10 mouse cellular contexts compared by ENCODE assay signal in genomic region chr13:92613094-92613493, GRCm38 (mm10). TPM values are rescaled to one million over a fixed set of nuclear protein-coding genes. Genes with fewer than 3 reads are reported as not detected.
A peak's percentile ranks its signal among the peaks of the same experiment; 100 is the strongest.
DNase-seq lines count a peak whose midpoint lies in the region; ATAC-seq and TF ChIP-seq lines count a peak whose summit lies in the region.
"Had no signal": no experiment of that assay in that cellular context is flagged by ENCODE, and none has a peak within 500 bp of the region (broad histone marks: within the 10 kb centered on the region; RNA-seq: fewer than 3 reads in every experiment).

No protein-coding gene starts in this region.

- DNase-seq in heart, postnatal 14 days, result no peak
- DNase-seq in urinary bladder, postnatal 36 days (ENCODE audit: low spot score in 2 of 2), result peak; percentile 54 to 55
- no peak for DNase-seq in urinary bladder, adult 2 months (ENCODE audit: low spot score)
- DNase-seq in stomach, postnatal 0 days (ENCODE audit: low spot score), result peak; percentile 60
- no peak for DNase-seq in cerebellum, postnatal 14 days
- no peak for DNase-seq in kidney, adult 9 months

- H3K27me3 ChIP-seq in heart, embryonic 13.5 days (replicated peaks), result no peaks in the 10 kb centered on the region
- H3K27me3 ChIP-seq in liver, embryonic 15.5 days, result no peaks in the 10 kb centered on the region
- H3K27me3 ChIP-seq in stomach, postnatal 0 days (ENCODE audit: control insufficient read depth, insufficient read depth, low read length), result no peaks in the 10 kb centered on the region
- H3K27me3 ChIP-seq: heart, embryonic 15.5 days had no signal

- no peak for TF ChIP-seq EP300 in stomach, postnatal 0 days (optimal IDR thresholded peaks at IDR 0.05)

- 70% methylated on average over 5 of the region's 5 CpGs for WGBS in heart, embryonic 13.5 days
- 71% methylated on average over 5 of the region's 5 CpGs for WGBS in liver, embryonic 15.5 days (ENCODE audit: insufficient replicate concordance)
- WGBS in stomach, postnatal 0 days, result 50% methylated on average over 5 of the region's 5 CpGs

- peak overlapping the region; percentile 89; the same call in 1 of the 2 replicates for H3K4me3 ChIP-seq in heart, embryonic 13.5 days
- peak overlapping the region; percentile 95 for H3K4me3 ChIP-seq in liver, embryonic 15.5 days (replicated peaks)
- no peak overlapping the region for H3K4me3 ChIP-seq in stomach, postnatal 0 days (ENCODE audit: low read depth, low read length)
- H3K4me3 ChIP-seq: heart, embryonic 15.5 days had no signal

- intact Hi-C loops in heart, postnatal 14 days (cut with DNase I), result loop anchor here (5.0 kb wide), 2 partner anchors 59 to 89 kb away; no protein-coding TSS in a partner anchor

- peaks cover 33% of the 10 kb centered on the region for H3K4me1 ChIP-seq in heart, embryonic 13.5 days
- peaks cover 53% of the 10 kb centered on the region for H3K4me1 ChIP-seq in liver, embryonic 15.5 days (replicated peaks)
- H3K4me1 ChIP-seq in stomach, postnatal 0 days (replicated peaks; ENCODE audit: control insufficient read depth, insufficient read depth), result peaks cover 2% of the 10 kb centered on the region; the same call in 1 of the 2 replicates

- peak overlapping the region; percentile 95 for H3K4me2 ChIP-seq in heart, embryonic 13.5 days
- H3K4me2 ChIP-seq in liver, embryonic 15.5 days, result peak overlapping the region; percentile 97
- H3K4me2 ChIP-seq in stomach, postnatal 0 days (replicated peaks; ENCODE audit: low read depth), result peak overlapping the region; percentile 94
- H3K4me2 ChIP-seq: heart, embryonic 15.5 days had no signal

- no peak overlapping the region for H3K27ac ChIP-seq in heart, embryonic 13.5 days (replicated peaks)
- peak overlapping the region; percentile 35 for H3K27ac ChIP-seq in liver, embryonic 15.5 days (replicated peaks)
- peak overlapping the region; percentile 75 for H3K27ac ChIP-seq in stomach, postnatal 0 days (replicated peaks)
- H3K27ac ChIP-seq: heart, embryonic 15.5 days had no signal

- H3K36me3 ChIP-seq in heart, embryonic 13.5 days, result no peaks in the 10 kb centered on the region
- peaks cover 20% of the 10 kb centered on the region for H3K36me3 ChIP-seq in liver, embryonic 15.5 days (replicated peaks)
- H3K36me3 ChIP-seq in stomach, postnatal 0 days (ENCODE audit: control insufficient read depth, insufficient read depth, low read length), result no peaks in the 10 kb centered on the region
- H3K36me3 ChIP-seq: heart, embryonic 15.5 days had no signal

- no peak for TF ChIP-seq CTCF in stomach, postnatal 0 days (IDR thresholded peaks at IDR 0.05; ENCODE audit: low read depth)

- no peak for ATAC-seq in heart, embryonic 13.5 days (ENCODE audit: extremely low read depth, insufficient number of reproducible peaks, low FRiP score, low TSS enrichment)
- no peak for ATAC-seq in liver, embryonic 15.5 days (ENCODE audit: insufficient read depth)
- ATAC-seq in stomach, postnatal 0 days (ENCODE audit: low FRiP score, low TSS enrichment), result peak; percentile 70

- no peaks in the 10 kb centered on the region for H3K9me3 ChIP-seq in heart, embryonic 13.5 days
- no peaks in the 10 kb centered on the region for H3K9me3 ChIP-seq in liver, embryonic 15.5 days (replicated peaks)
- H3K9me3 ChIP-seq in stomach, postnatal 0 days (ENCODE audit: control insufficient read depth, low read length), result no peaks in the 10 kb centered on the region
- H3K9me3 ChIP-seq: heart, embryonic 15.5 days had no signal

- no peak overlapping the region for H3K9ac ChIP-seq in heart, embryonic 13.5 days
- H3K9ac ChIP-seq in liver, embryonic 15.5 days, result peak overlapping the region; percentile 87; the same call in 1 of the 2 replicates
- no peak overlapping the region for H3K9ac ChIP-seq in stomach, postnatal 0 days (ENCODE audit: low read length)
- H3K9ac ChIP-seq: heart, embryonic 15.5 days had no signal

RNA-seq across cellular contexts. Expression of gene Serinc5, which starts 2.2 kb away (rescaled TPM):
- polyA plus RNA-seq in heart, embryonic 13.5 days (2015; fragmentation: Nextera tagmentation; extraction: Ambion mirVana), result 9.4 and 10.4 TPM in 2 replicates
- 10 to 100 TPM; 27.2 to 28.4 TPM for total RNA-seq in heart, postnatal 14 days (2021)
- 41.7 and 44.6 TPM in 2 replicates for polyA plus RNA-seq in urinary bladder, adult 2 months (2012; rRNA removed)
- 17.3 and 20.1 TPM in 2 replicates for polyA plus RNA-seq in liver, embryonic 15.5 days (2015; fragmentation: Nextera tagmentation; extraction: Ambion mirVana)
- polyA plus RNA-seq in stomach, postnatal 0 days (2015; fragmentation: Nextera tagmentation; extraction: Ambion mirVana), result 14.5 and 16.0 TPM in 2 replicates

RNA-seq across cellular contexts. Expression of gene Spz1, which starts 37.1 kb away (rescaled TPM):
- polyA plus RNA-seq in heart, embryonic 13.5 days (2015; fragmentation: Nextera tagmentation; extraction: Ambion mirVana), result not detected in 2 replicates
- not detected for total RNA-seq in heart, postnatal 14 days (2021)
- not detected in 2 replicates for polyA plus RNA-seq in urinary bladder, adult 2 months (2012; rRNA removed)
- not detected in 2 replicates for polyA plus RNA-seq in liver, embryonic 15.5 days (2015; fragmentation: Nextera tagmentation; extraction: Ambion mirVana)
- not detected in 2 replicates for polyA plus RNA-seq in stomach, postnatal 0 days (2015; fragmentation: Nextera tagmentation; extraction: Ambion mirVana)
- total RNA-seq: left cerebral cortex, postnatal 36 days had no signal
- polyA plus RNA-seq: heart, embryonic 15.5 days had no signal

Comparison
In these comparisons a context has a peak if more than half of its experiments do, and no peak if none do; other contexts are left out.
1. DNase-seq: peak in urinary bladder, postnatal 36 days (2 of 2) and stomach, postnatal 0 days (single experiment); none in heart, postnatal 14 days (0 of 2), urinary bladder, adult 2 months (single experiment), cerebellum, postnatal 14 days (0 of 2) and kidney, adult 9 months (single experiment).
2. Peak in every context shown above with its lines, with median percentiles within 50 percentile points of each other: H3K4me2 ChIP-seq.